Mouse (Mus musculus) retina, postnatal 7 days (tissue): ENCODE results near the gene Ndel1.

ENCODE experiments used
- DNase-seq: peaks from one replicate; pipeline ENCODE4 v3.0.0-alpha.2; 2012; ENCODE audit warnings: low read depth, low spot score

Gene Ndel1

GRCm38 (mm10) chr11:68871748-68872147, at the start of gene Ndel1:
Gene Ndel1, minus strand, starts transcription at chr11:68871858.
- DNase-seq: no peak

- no peak for DNase-seq
Measured at GRCm38 (mm10) chr11:68914566-68914965, 42.9 kb upstream of the Ndel1 start.

- no peak for DNase-seq
Measured at GRCm38 (mm10) chr11:68911531-68912177, 40.0 kb upstream of the Ndel1 start.

GRCm38 (mm10) chr11:68908846-68909503, 37.3 kb upstream of the Ndel1 start:
- DNase-seq: no peak

GRCm38 (mm10) chr11:68907251-68907650, 35.6 kb upstream of the Ndel1 start:
- DNase-seq: no peak

- DNase-seq: no peak
Measured at GRCm38 (mm10) chr11:68906461-68906790, 34.8 kb upstream of the Ndel1 start.

GRCm38 (mm10) chr11:68905665-68906460, 34.2 kb upstream of the Ndel1 start:
- no peak for DNase-seq

- DNase-seq: no peak
Measured at GRCm38 (mm10) chr11:68905138-68905531, 33.5 kb upstream of the Ndel1 start.

GRCm38 (mm10) chr11:68904375-68905137, 32.9 kb upstream of the Ndel1 start:
- DNase-seq: peak; percentile 74

GRCm38 (mm10) chr11:68903775-68904174, 32.1 kb upstream of the Ndel1 start:
- DNase-seq: no peak

GRCm38 (mm10) chr11:68902823-68903222, 31.2 kb upstream of the Ndel1 start:
- no peak for DNase-seq

GRCm38 (mm10) chr11:68902367-68902766, 30.7 kb upstream of the Ndel1 start:
- DNase-seq: no peak

GRCm38 (mm10) chr11:68902047-68902364, 30.3 kb upstream of the Ndel1 start:
- DNase-seq: no peak

GRCm38 (mm10) chr11:68901351-68902046, 29.8 kb upstream of the Ndel1 start, which contains the start of gene Rpl26:
Gene Rpl26, plus strand, starts transcription at chr11:68901583.
- DNase-seq: peak; percentile 100

- DNase-seq: no peak
Measured at GRCm38 (mm10) chr11:68900519-68901350, 29.1 kb upstream of the Ndel1 start.

GRCm38 (mm10) chr11:68899815-68900214, 28.2 kb upstream of the Ndel1 start:
- no peak for DNase-seq

- no peak for DNase-seq
Measured at GRCm38 (mm10) chr11:68898790-68899189, 27.1 kb upstream of the Ndel1 start.

GRCm38 (mm10) chr11:68897838-68898237, 26.2 kb upstream of the Ndel1 start:
- no peak for DNase-seq

- DNase-seq: no peak
Measured at GRCm38 (mm10) chr11:68897120-68897519, 25.5 kb upstream of the Ndel1 start.

- DNase-seq: no peak
Measured at GRCm38 (mm10) chr11:68896247-68896646, 24.6 kb upstream of the Ndel1 start.
